Mouse (Mus musculus) midbrain, postnatal 0 days (tissue): ENCODE data around the gene Arhgef3. TPM values are rescaled to one million over a fixed set of nuclear protein-coding genes. Genes with fewer than 3 reads are reported as not detected.

ENCODE experiments used
- ATAC-seq: fragments of 200-750 bp; cut with Nextera tagmentation; 2 replicates; pipeline ENCODE4 v1.8.0; 2017; ENCODE audit warnings: moderate number of reproducible peaks, mild to moderate bottlenecking, moderate TSS enrichment, moderate library complexity; ENCODE audit not compliant: low FRiP score
- DNase-seq: peaks from one replicate; pipeline ENCODE4 v3.0.0-alpha.2; 2015; ENCODE audit warnings: low spot score
- H3K27ac ChIP-seq: fragments of 300-500 bp; sonication (generic); 2 replicates; pipeline ENCODE4 v1.5.1; 2014; ENCODE audit warnings: low read depth, mild to moderate bottlenecking, low read length, mixed read lengths
- H3K27me3 ChIP-seq: fragments of 300-500 bp; sonication (generic); 2 replicates; pipeline ENCODE4 v1.6.1; 2014; ENCODE audit warnings: low read length, control low read depth, mixed read lengths; ENCODE audit not compliant: insufficient read depth
- H3K36me3 ChIP-seq: fragments of 300-500 bp; sonication (generic); 2 replicates; pipeline ENCODE4 v1.6.1; 2014; ENCODE audit warnings: low read length, control low read depth, mixed read lengths; ENCODE audit not compliant: insufficient read depth
- H3K4me1 ChIP-seq: fragments of 300-500 bp; sonication (generic); 2 replicates; pipeline ENCODE4 v1.6.1; 2014; ENCODE audit warnings: mild to moderate bottlenecking, control low read depth, antibody characterized with exemption, low read length, mixed read lengths; ENCODE audit not compliant: insufficient read depth
- H3K4me2 ChIP-seq: fragments of 300-500 bp; sonication (generic); 2 replicates; pipeline ENCODE4 v1.6.1; 2014; ENCODE audit warnings: low read depth, mild to moderate bottlenecking, low read length, mixed read lengths; ENCODE audit not compliant: poor library complexity, severe bottlenecking
- H3K4me3 ChIP-seq: fragments of 300-500 bp; sonication (generic); 2 replicates; pipeline ENCODE4 v1.5.1; 2014; ENCODE audit warnings: low read depth, mild to moderate bottlenecking, low read length, moderate library complexity
- H3K9ac ChIP-seq: fragments of 300-500 bp; sonication (generic); replicated peaks from 2 replicates; pipeline ENCODE4 v1.6.1; 2014; ENCODE audit warnings: mild to moderate bottlenecking, low read length, moderate library complexity, mixed read lengths; ENCODE audit not compliant: poor library complexity, severe bottlenecking
- H3K9me3 ChIP-seq: fragments of 300-500 bp; sonication (generic); 2 replicates; pipeline ENCODE4 v1.6.1; 2016; ENCODE audit warnings: low read length, control low read depth
- CTCF ChIP-seq: IDR thresholded peaks from 2 replicates; pipeline ENCODE4 v1.5.1; 2016; ENCODE audit warnings: antibody characterized with exemption, mild to moderate bottlenecking
- WGBS: fragments of 180-500 bp; shearing (Covaris S2); extraction: QIAGEN DNeasy Blood & Tissue Kit; methylation state at CpG from one replicate; pipeline ENCODE4 v1.1.7; 2014; 5-methylcytosine and 5-hydroxymethylcytosine counted together
- polyA plus RNA-seq: library from polyadenylated mRNA; unstranded; fragments of >200 nt; fragmentation: Nextera tagmentation; extraction: Ambion mirVana; gene quantifications from 2 replicates; pipeline ENCODE4 v1.2.1, GENCODE M21; 2015
- total RNA-seq: library from RNA; depleted of rRNA; stranded (reverse); fragments of >200 nt; gene quantifications from 2 replicates; pipeline ENCODE4 v1.2.3, GENCODE M21; 2014

Arhgef3 gene
- total and polyA plus RNA-seq, 2 experiments from 2014 or later = 13.3 to 17.0 TPM

- DNase-seq = no peak
- Histone ChIP-seq H3K4me2 (no peak overlapping the region), H3K27ac (no peak overlapping the region), H3K9me3 (no peaks in the 10 kb centered on the region), H3K9ac (no peak overlapping the region), H3K4me1 (no peaks in the 10 kb centered on the region), H3K36me3 (no peaks in the 10 kb centered on the region), H3K4me3 (no peak overlapping the region), H3K27me3 (no peaks in the 10 kb centered on the region)
- 63% methylated on average over 5 of the region's 5 CpGs for WGBS
- TF ChIP-seq CTCF = no peak
- ATAC-seq = no peak
Observed at GRCm38 (mm10) chr14:27376115-27376648, 261.5 kb downstream of the Arhgef3 start.

- Histone ChIP-seq H3K36me3 (no peaks in the 10 kb centered on the region), H3K9ac (no peak overlapping the region), H3K4me1 (no peaks in the 10 kb centered on the region), H3K27ac (no peak overlapping the region), H3K4me2 (no peak overlapping the region), H3K9me3 (no peaks in the 10 kb centered on the region), H3K27me3 (no peaks in the 10 kb centered on the region), H3K4me3 (no peak overlapping the region)
- DNase-seq (no peak), ATAC-seq (no peak)
- 94% methylated on average over 7 of the region's 7 CpGs for WGBS
- TF ChIP-seq CTCF = no peak
Observed at GRCm38 (mm10) chr14:27378669-27379068, 264.0 kb downstream of the Arhgef3 start.

DNA sequence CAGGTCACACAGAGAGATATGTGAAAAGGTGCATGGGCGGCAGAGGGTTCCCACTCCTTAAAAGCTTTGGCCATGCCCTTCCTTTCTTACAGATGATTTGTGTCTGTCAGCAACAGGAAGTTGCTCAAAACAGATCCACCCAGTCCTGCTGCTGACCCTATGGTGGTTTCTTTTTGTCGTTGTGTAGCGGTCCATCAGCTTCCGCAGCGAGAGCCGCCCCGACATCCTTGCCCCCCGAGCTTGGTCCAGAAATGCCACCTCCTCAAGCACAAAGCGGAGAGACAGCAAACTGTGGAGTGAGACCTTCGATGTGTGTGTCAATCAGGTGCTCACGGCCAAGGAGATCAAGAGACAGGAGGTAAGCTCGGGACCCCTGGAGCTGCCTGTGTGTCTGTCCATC is 264.7 kb downstream of the Arhgef3 start:
- Histone ChIP-seq H3K4me3 (no peak overlapping the region), H3K27ac (no peak overlapping the region), H3K9me3 (no peaks in the 10 kb centered on the region), H3K27me3 (no peaks in the 10 kb centered on the region), H3K36me3 (no peaks in the 10 kb centered on the region), H3K4me2 (no peak overlapping the region), H3K4me1 (no peaks in the 10 kb centered on the region), H3K9ac (no peak overlapping the region)
- WGBS = 88% methylated on average over 12 of the region's 12 CpGs
- no peak for DNase-seq
- no peak for ATAC-seq
- TF ChIP-seq CTCF = no peak

- TF ChIP-seq CTCF = no peak
- no peak for ATAC-seq
- H3K4me1 ChIP-seq = no peaks in the 10 kb centered on the region
Observed at GRCm38 (mm10) chr14:27381459-27381858, 266.8 kb downstream of the Arhgef3 start.

DNA sequence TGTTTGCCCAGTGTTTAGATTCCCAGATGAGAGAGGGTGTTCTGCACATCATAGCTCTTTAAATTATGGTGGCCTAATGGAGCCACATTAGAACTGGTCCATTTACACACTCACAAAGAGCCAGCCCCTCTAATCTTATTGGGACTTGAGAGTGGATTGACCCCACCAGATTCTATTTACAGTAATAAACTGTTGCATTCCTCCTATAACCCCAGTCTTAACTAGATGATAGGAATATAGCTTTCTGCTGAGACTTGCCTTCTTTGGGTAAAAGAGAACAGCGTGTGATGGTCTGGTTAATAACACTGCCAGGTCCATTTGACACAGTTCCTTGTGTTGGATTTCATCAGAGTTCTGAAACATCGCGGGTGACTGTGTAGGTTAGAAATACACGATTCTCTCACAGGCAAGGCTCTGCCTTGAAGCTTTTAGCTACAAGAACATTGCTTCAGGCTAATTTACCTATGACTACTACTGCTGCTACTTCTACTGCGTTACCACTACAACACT is 268.7 kb downstream of the Arhgef3 start:
- Histone ChIP-seq H3K36me3 (no peaks in the 10 kb centered on the region), H3K4me2 (no peak overlapping the region), H3K4me1 (no peaks in the 10 kb centered on the region), H3K9ac (no peak overlapping the region), H3K4me3 (no peak overlapping the region), H3K27ac (no peak overlapping the region), H3K27me3 (no peaks in the 10 kb centered on the region), H3K9me3 (no peaks in the 10 kb centered on the region)
- no peak for TF ChIP-seq CTCF
- DNase-seq (no peak), ATAC-seq (no peak)
- 86% methylated on average over 5 of the region's 5 CpGs for whole genome bisulfite sequencing

More at GRCm38 (mm10) chr14:27381459-27381858, 266.8 kb downstream of the Arhgef3 start:
- no peak for DNase-seq
- Histone ChIP-seq H3K36me3 (no peaks in the 10 kb centered on the region), H3K9ac (no peak overlapping the region), H3K4me2 (no peak overlapping the region), H3K9me3 (no peaks in the 10 kb centered on the region), H3K4me3 (no peak overlapping the region), H3K27me3 (no peaks in the 10 kb centered on the region), H3K27ac (no peak overlapping the region)
- 87% methylated on average over 7 of the region's 7 CpGs for WGBS

DNA sequence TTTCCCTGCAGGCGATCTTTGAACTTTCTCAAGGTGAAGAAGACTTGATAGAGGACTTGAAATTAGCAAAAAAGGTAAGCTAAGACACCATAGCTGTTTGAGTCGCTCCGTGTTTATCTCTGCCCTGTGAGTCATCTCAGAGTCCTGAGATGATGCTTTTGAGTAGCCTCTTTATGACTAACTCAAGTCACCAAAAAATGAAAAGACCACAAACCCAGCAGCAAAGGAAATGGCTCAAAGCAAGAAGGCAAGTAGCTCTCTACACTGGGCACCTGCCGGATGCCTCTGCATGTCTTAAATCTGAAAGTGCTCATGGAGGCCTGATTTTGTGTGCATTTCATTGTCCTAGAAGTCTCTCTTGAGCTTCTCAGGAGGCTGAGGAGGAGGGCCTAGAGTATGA is 269.4 kb downstream of the Arhgef3 start:
- Histone ChIP-seq H3K9ac (no peak overlapping the region), H3K27me3 (no peaks in the 10 kb centered on the region), H3K36me3 (no peaks in the 10 kb centered on the region), H3K4me3 (no peak overlapping the region), H3K4me2 (no peak overlapping the region), H3K27ac (no peak overlapping the region), H3K9me3 (no peaks in the 10 kb centered on the region), H3K4me1 (no peaks in the 10 kb centered on the region)
- ATAC-seq (no peak), DNase-seq (no peak)
- 92% methylated on average over 4 of the region's 4 CpGs for WGBS
- no peak for TF ChIP-seq CTCF
